Mouse (Mus musculus): ENCODE measurements around the gene Selenon. TPM values are rescaled to one million over a fixed set of nuclear protein-coding genes. Genes with fewer than 3 reads are reported as not detected.

The Selenon gene
- 35.7 and 65.0 TPM in 2 replicates for polyA plus RNA-seq (2012; rRNA removed; ENCODE audit: low replicate concordance)

DNA sequence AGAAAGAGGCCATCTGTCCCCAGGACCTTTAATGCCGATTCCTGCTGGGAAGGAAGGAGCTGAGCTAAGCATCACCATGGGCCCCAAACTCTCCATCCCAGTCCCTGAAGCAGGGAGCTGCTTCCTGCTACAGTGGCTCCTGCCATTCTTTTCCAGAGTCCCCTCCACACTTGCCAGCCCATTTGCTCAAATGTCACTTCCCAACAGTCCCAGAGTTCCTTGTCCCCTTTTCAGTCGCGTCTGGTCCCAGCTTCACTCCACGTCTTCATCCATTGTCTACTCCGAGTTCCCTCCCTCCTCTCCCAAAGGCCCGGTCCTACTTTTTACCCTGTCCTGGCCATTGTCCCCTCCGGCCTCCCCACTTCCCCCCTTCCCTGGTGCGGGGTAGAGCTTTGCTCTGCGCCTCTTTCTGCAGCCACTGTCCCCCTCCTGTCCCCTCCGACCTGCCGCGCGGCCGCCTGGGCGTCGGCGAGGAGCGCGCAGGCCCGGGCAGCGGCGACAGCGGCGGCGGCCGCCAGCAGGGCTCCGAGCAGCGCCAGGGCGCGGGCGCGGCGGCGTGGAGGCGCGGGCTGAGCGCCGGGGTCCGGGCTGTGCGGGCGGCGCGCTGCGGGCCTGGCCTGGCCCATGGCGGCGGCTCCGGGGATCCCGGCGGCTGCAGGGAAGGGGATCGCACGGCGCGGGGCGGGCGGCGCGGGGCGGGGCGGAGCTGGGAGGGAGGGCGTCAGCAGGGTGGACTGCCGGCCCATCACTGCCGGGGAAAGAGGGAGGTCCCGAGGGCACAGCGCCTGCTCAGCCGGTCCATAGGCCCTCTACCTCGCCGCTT, at the start of gene Selenon:
TSS of gene Selenon (minus strand) at position 673 of the 823 bp plus-strand sequence.

DNA sequence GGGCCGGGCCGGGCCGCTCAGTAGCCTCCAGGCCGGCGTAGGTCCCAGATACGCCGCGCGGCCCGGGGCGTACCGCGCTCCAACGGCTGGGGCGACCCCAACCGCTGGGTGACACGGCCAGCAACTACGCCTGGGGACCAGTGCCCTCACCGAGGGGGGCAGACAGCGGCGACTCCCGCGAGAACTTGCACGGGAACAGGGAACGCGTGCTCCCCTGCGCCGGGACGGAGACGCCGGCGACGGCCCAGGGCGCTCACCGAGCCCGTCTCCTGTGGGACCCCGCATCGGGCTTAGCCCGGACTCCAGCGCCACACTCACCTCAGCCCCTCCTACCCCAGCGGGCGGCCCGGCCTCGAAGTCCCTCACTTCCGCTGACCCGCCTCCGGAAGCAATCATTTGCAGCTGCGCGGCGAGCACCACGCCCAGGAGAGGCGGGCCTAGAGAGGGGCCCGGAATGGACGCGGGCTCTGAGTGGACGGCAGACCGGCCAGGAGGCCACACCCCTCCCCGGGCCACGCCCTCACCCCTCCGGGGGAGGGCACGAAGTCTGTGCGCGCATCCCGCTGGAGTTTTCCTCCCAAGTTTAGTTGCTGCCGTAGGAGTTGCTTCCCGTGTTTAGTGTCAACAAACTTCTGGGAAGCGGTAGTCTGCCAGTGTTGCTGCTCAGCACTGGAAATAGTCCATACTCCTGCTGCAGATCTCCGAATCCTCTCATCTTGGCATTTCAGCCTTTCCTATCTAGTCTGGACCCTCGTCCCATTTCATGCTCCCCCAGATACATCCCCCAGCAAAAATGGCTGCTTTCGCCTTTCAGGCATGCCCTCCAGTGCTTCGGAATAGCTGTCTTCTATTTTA, 16.8 kb downstream of the Selenon start, which contains the start of gene Mtfr1l:
TSS of gene Mtfr1l (minus strand) at position 456 of the 855 bp plus-strand sequence.

DNA sequence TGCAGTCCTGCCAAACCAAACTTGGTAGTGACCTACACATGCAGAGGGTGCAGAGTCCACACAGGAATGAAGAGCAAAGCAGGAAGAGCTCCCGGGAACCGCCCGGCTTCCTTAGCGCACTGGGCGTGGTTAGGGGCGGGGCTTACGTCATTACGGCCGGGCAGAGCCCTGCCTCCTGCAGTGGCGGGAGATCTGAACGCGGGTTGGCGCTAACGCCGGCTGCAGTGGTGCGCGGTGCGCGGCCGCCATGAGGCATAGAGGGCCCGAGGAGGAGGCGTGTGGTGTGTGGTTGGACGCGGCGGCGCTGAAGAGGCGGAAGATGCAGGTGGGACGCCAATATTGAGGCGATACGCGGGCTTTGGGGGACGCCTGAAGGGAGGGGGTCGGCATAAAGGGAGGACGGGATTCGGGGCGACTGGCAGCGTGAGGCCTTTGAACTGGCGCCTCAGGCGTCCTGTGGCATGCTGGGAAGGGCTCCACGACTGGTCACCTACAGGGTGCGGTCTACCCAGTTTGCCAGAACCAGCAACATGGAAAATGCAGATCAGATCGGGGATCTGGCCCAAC, 41.0 kb downstream of the Selenon start, which contains the start of gene Aunip:
TSS of gene Aunip (plus strand) at position 155 of the 567 bp plus-strand sequence.

GRCm38 (mm10) chr4:134496595-134497210, 55.3 kb downstream of the Selenon start, which contains the start of gene Paqr7:
Gene Paqr7, plus strand, starts transcription at chr4:134496697.

Other genes with a start within 250 kb of the Selenon start
- gene Trim63, start 237.0 kb downstream of the Selenon start, polyA plus RNA-seq (2012; rRNA removed; ENCODE audit: low replicate concordance): 0.60 TPM in 1 of 2 replicates, not detected in the other
- gene Slc30a2, start 209.0 kb downstream of the Selenon start, polyA plus RNA-seq (2012; rRNA removed; ENCODE audit: low replicate concordance): 0.11 and 0.46 TPM in 2 replicates
- 0.20 and 0.82 TPM in 2 replicates for gene Extl1, start 168.3 kb downstream of the Selenon start, polyA plus RNA-seq (2012; rRNA removed; ENCODE audit: low replicate concordance)
- 25.4 and 27.1 TPM in 2 replicates for gene Pafah2, start 155.8 kb downstream of the Selenon start, polyA plus RNA-seq (2012; rRNA removed; ENCODE audit: low replicate concordance)
- gene Stmn1, start 83.8 kb downstream of the Selenon start, polyA plus RNA-seq (2012; rRNA removed; ENCODE audit: low replicate concordance): 4.7 and 11.7 TPM in 2 replicates
- 21.2 and 66.3 TPM in 2 replicates for gene Paqr7, start 55.5 kb downstream of the Selenon start, polyA plus RNA-seq (2012; rRNA removed; ENCODE audit: low replicate concordance)
- gene Aunip, start 41.2 kb downstream of the Selenon start, polyA plus RNA-seq (2012; rRNA removed; ENCODE audit: low replicate concordance): 0.23 and 0.71 TPM in 2 replicates
- 155 and 174 TPM in 2 replicates for gene Mtfr1l, start 16.8 kb downstream of the Selenon start, polyA plus RNA-seq (2012; rRNA removed; ENCODE audit: low replicate concordance)
- 6.9 and 14.0 TPM in 2 replicates for gene Man1c1, start 152.1 kb upstream of the Selenon start, polyA plus RNA-seq (2012; rRNA removed; ENCODE audit: low replicate concordance)
- gene Ldlrap1, start 215.9 kb upstream of the Selenon start, polyA plus RNA-seq (2012; rRNA removed; ENCODE audit: low replicate concordance): 20.2 and 24.8 TPM in 2 replicates